Mouse (Mus musculus): ENCODE data around the gene Rapgef1. TPM values are rescaled to one million over a fixed set of nuclear protein-coding genes. Genes with fewer than 3 reads are reported as not detected.

Gene Rapgef1
- total and polyA plus RNA-seq, 2 experiments from 2014 or later: 19.4 to 99.1 TPM

DNA sequence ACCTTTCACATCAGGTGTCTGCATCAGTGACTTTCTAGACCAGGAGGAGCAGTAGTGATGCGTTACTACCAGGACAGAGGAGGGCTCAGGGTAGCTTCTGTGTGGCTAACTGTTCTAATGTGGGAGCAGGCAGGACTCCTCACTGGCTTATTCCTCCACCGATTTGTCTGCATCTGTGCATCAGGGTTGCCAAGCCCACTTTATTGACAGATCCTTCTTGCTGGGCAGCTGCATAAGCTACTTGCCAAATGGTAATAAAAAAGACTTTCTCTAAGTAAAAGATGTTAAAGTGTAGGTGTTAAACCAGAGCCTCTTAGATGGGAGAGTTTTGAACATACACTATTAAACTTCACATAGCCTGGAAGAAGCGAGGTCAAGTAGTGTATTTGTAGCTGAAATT, 22.2 kb downstream of the Rapgef1 start:
- no peaks in the 10 kb centered on the region for H3K4me1 ChIP-seq (ENCODE audit: insufficient read depth)
- ATAC-seq: no peak
- no peak overlapping the region for H3K4me2 ChIP-seq (ENCODE audit: low read depth)
- no peak for TF ChIP-seq CTCF (IDR thresholded peaks at IDR 0.05; ENCODE audit: low read depth)
- H3K27me3 ChIP-seq (ENCODE audit: insufficient read depth, low read length): no peaks in the 10 kb centered on the region
- no peaks in the 10 kb centered on the region for H3K36me3 ChIP-seq (ENCODE audit: insufficient read depth)
- H3K4me3 ChIP-seq (ENCODE audit: low read depth, low read length): no peak overlapping the region
- H3K9ac ChIP-seq: no peak overlapping the region
- no peak overlapping the region for H3K27ac ChIP-seq (ENCODE audit: low read depth, low read length)
- no peaks in the 10 kb centered on the region for H3K9me3 ChIP-seq (ENCODE audit: low read length)
- no peak for DNase-seq
- 78% methylated on average over 3 of the region's 3 CpGs for WGBS

GRCm38 (mm10) chr2:29643418-29643817, 23.9 kb downstream of the Rapgef1 start:
- ATAC-seq: no peak
- Histone ChIP-seq H3K9ac (no peak overlapping the region), H3K36me3 (ENCODE audit: insufficient read depth) (no peaks in the 10 kb centered on the region), H3K9me3 (ENCODE audit: low read length) (no peaks in the 10 kb centered on the region), H3K27me3 (ENCODE audit: insufficient read depth, low read length) (no peaks in the 10 kb centered on the region), H3K4me1 (ENCODE audit: insufficient read depth) (peaks cover 7% of the 10 kb centered on the region; the same call in 1 of the 2 replicates), H3K4me3 (ENCODE audit: low read depth, low read length) (no peak overlapping the region), H3K27ac (ENCODE audit: low read depth, low read length) (no peak overlapping the region), H3K4me2 (ENCODE audit: low read depth) (no peak overlapping the region)
- 41% methylated on average over 4 of the region's 4 CpGs for WGBS
- no peak for TF ChIP-seq CTCF (IDR thresholded peaks at IDR 0.05; ENCODE audit: low read depth)
- no peak for DNase-seq

- Histone ChIP-seq H3K36me3 (ENCODE audit: insufficient read depth) (no peaks in the 10 kb centered on the region), H3K27ac (ENCODE audit: low read depth, low read length) (no peak overlapping the region), H3K27me3 (ENCODE audit: insufficient read depth, low read length) (no peaks in the 10 kb centered on the region), H3K9me3 (ENCODE audit: low read length) (no peaks in the 10 kb centered on the region), H3K4me1 (ENCODE audit: insufficient read depth) (peaks cover 8% of the 10 kb centered on the region; the same call in 1 of the 2 replicates), H3K4me3 (ENCODE audit: low read depth, low read length) (no peak overlapping the region), H3K9ac (no peak overlapping the region), H3K4me2 (ENCODE audit: low read depth) (no peak overlapping the region)
- no peak for DNase-seq
- no peak for ATAC-seq
- 75% methylated on average over 4 of the region's 4 CpGs for WGBS
- TF ChIP-seq CTCF (IDR thresholded peaks at IDR 0.05; ENCODE audit: low read depth): no peak
Measured at GRCm38 (mm10) chr2:29645071-29645628, 25.6 kb downstream of the Rapgef1 start.

- Histone ChIP-seq H3K27me3 (ENCODE audit: insufficient read depth, low read length) (no peaks in the 10 kb centered on the region), H3K9ac (no peak overlapping the region), H3K4me2 (ENCODE audit: low read depth) (no peak overlapping the region), H3K27ac (ENCODE audit: low read depth, low read length) (no peak overlapping the region), H3K9me3 (ENCODE audit: low read length) (no peaks in the 10 kb centered on the region), H3K36me3 (ENCODE audit: insufficient read depth) (no peaks in the 10 kb centered on the region), H3K4me1 (ENCODE audit: insufficient read depth) (peaks cover 8% of the 10 kb centered on the region; the same call in 1 of the 2 replicates), H3K4me3 (ENCODE audit: low read depth, low read length) (no peak overlapping the region)
- WGBS: 82% methylated on average over 3 of the region's 3 CpGs
- TF ChIP-seq CTCF (IDR thresholded peaks at IDR 0.05; ENCODE audit: low read depth): no peak
- ATAC-seq (no peak), DNase-seq (no peak)
Measured at GRCm38 (mm10) chr2:29646613-29647012, 27.1 kb downstream of the Rapgef1 start.

- Histone ChIP-seq H3K4me3 (ENCODE audit: low read depth, low read length) (no peak overlapping the region), H3K4me1 (ENCODE audit: insufficient read depth) (peaks cover 8% of the 10 kb centered on the region; the same call in 1 of the 2 replicates), H3K9ac (no peak overlapping the region), H3K4me2 (ENCODE audit: low read depth) (no peak overlapping the region), H3K36me3 (ENCODE audit: insufficient read depth) (no peaks in the 10 kb centered on the region), H3K27me3 (ENCODE audit: insufficient read depth, low read length) (no peaks in the 10 kb centered on the region), H3K9me3 (ENCODE audit: low read length) (no peaks in the 10 kb centered on the region), H3K27ac (ENCODE audit: low read depth, low read length) (no peak overlapping the region)
- no peak for TF ChIP-seq CTCF (IDR thresholded peaks at IDR 0.05; ENCODE audit: low read depth)
- ATAC-seq (no peak), DNase-seq (no peak)
- WGBS: 84% methylated on average over 4 of the region's 4 CpGs
Measured at GRCm38 (mm10) chr2:29647162-29647561, 27.6 kb downstream of the Rapgef1 start.

DNA sequence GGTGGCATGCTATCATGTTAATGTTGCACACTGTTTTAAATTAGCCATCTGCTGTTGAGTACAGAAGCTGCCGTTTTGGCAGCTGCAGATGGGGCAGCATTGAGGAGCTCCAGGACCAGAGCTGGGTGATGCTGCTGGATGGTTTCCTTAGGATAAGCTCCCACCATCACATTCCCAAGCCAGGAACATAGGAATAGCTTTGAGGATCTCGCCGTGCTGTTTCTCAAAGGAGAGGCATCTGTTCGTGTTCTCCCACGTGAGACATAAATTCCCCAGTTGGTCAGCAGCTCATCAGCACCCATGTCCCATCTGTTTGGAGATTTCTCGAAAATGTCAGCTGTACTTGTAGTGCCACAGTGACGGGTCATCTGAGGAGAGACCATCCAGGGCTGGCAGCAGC, 28.3 kb downstream of the Rapgef1 start:
- peak; percentile 85 for ATAC-seq
- Histone ChIP-seq H3K4me2 (ENCODE audit: low read depth) (no peak overlapping the region), H3K27ac (ENCODE audit: low read depth, low read length) (peak overlapping the region; percentile 21; the same call in 1 of the 2 replicates), H3K9ac (no peak overlapping the region), H3K4me1 (ENCODE audit: insufficient read depth) (peaks cover 8% of the 10 kb centered on the region; the same call in 1 of the 2 replicates), H3K36me3 (ENCODE audit: insufficient read depth) (no peaks in the 10 kb centered on the region), H3K27me3 (ENCODE audit: insufficient read depth, low read length) (no peaks in the 10 kb centered on the region), H3K4me3 (ENCODE audit: low read depth, low read length) (no peak overlapping the region), H3K9me3 (ENCODE audit: low read length) (no peaks in the 10 kb centered on the region)
- WGBS: 51% methylated on average over 7 of the region's 7 CpGs
- DNase-seq: peak; percentile 47
- TF ChIP-seq CTCF (IDR thresholded peaks at IDR 0.05; ENCODE audit: low read depth): no peak

GRCm38 (mm10) chr2:29648956-29649794, 29.7 kb downstream of the Rapgef1 start:
- Histone ChIP-seq H3K36me3 (ENCODE audit: insufficient read depth) (no peaks in the 10 kb centered on the region), H3K27me3 (ENCODE audit: insufficient read depth, low read length) (no peaks in the 10 kb centered on the region), H3K4me2 (ENCODE audit: low read depth) (no peak overlapping the region), H3K4me1 (ENCODE audit: insufficient read depth) (peaks cover 8% of the 10 kb centered on the region; the same call in 1 of the 2 replicates), H3K4me3 (ENCODE audit: low read depth, low read length) (no peak overlapping the region), H3K27ac (ENCODE audit: low read depth, low read length) (no peak overlapping the region), H3K9me3 (ENCODE audit: low read length) (no peaks in the 10 kb centered on the region), H3K9ac (no peak overlapping the region)
- ATAC-seq (no peak), DNase-seq (no peak)
- TF ChIP-seq CTCF (IDR thresholded peaks at IDR 0.05; ENCODE audit: low read depth): no peak
- 81% methylated on average over 6 of the region's 6 CpGs for WGBS
